Mouse (Mus musculus) CD4-positive, CD25-positive, alpha-beta regulatory T cell, adult 4 months (primary cell): ENCODE measurements around the gene Kcng3. TPM values are rescaled to one million over a fixed set of nuclear protein-coding genes. Genes with fewer than 3 reads are reported as not detected.

Source experiments
- ATAC-seq: one replicate; pipeline ENCODE4 v1.8.0; 2017
- polyA plus RNA-seq, 2 experiments: library from polyadenylated mRNA; unstranded; fragments of 100-300 nt; shearing (Covaris generic); gene quantifications; one replicate each; pipeline ENCODE4 v1.2.1; 2017

Kcng3 gene
- polyA plus RNA-seq, 2 experiments from 2014 or later = 0.16 TPM; not detected in 1

DNA sequence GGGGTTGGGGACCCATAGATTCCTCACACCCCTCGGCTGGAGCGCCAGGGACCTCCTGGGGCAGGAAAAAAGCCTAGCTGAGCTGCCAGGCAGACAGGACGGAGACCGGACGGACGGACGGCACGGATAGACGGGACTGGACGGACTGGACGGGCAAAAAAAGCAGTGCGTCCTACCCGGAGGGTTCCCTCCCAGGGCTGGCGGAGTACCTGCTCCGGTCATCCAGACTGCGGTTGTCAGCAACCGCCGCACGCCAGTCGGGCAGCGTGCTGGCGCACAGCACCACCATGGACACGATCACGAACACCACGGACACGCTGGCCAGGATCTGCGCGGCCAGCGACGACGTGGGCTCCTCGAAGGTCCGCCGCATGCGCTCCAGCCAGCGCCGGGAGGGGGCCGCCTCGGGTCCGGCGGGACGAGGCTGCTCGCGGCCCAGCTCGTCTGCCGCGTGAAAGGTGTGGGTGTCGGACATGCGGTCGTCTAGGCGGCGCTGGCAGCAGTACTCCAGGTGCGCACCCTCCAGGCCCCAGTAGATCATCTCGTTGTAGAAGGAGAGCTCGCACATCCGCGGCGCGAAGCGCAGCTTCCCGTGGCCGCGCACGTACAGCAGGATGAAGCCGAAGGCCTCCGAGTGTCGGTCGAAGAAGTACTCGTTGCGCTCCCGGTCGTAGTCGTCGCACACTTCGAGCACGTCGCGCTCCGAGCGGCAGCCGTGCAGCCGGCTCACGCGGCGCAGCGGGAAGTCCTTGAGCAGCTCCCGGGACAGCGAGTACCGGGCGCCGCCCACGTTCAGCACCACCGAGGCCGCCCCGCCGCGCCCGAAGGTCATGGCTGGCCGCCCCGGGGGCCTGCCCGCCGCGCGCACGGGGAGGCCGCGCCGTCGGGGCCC, 662 bp downstream of the Kcng3 start:
- peak; percentile 44 for ATAC-seq

- no peak for ATAC-seq
These were observed 17.8 kb downstream of the Kcng3 start for GRCm38 (mm10) chr17:83613907-83614306.

DNA sequence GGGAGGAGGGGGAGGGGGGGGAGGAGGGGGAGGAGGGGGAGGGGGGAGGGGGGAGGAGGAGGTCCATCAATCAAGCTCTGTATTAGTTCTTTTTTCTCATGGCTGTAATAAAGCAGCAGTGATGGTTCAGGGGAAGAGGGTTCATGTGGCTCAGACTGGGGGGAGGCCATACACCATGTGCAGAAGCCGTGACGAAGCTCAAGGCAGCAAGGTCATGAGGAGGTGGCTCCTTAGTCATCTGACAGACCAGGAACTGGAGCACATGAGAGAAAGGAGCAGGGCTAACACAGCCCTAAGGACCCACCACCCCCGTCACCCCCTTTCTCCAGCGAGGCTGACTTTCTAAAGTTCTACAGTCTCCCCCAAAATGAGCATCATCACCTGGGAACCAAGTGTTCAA, 22.2 kb downstream of the Kcng3 start:
- no peak for ATAC-seq

DNA sequence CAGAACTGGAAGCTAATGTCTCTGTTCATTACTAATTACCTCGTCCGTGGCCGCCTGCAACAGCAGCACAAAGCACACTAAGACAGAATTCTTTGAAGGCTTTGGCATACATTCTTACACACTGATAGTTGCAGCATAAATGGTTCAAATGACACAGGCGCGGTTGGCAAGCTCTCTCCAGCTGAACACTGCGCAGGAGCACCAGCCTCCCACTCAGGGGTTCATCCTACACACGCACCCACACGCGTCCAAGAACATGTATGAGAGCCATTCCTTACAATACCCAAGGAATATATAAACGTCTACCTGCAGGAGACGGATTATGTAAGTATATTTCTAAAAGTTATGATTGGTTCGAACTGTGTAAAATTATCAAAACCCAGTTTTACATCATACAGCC, 30.7 kb downstream of the Kcng3 start:
- no peak for ATAC-seq

DNA sequence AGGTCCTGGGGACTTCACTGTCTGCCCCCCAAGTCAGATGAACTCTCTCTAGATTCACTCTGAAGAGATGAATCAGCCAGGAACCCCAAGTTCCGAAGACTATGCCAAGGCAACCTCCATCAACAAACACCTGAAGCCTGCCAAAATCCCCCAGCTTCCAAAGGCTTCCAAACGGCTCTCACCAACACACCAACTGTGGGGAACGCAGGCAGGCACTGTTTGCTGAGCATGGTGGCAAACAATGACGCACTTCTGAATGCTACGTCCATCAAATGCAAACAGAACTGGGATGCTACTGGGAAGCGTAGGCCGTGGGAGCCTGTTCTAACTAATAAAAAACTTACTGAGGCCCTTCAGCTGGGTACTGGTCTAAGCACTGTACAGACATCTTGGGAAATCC, 35.7 kb downstream of the Kcng3 start:
- no peak for ATAC-seq

- no peak for ATAC-seq
These were observed 37.2 kb downstream of the Kcng3 start for GRCm38 (mm10) chr17:83594526-83594925.

DNA sequence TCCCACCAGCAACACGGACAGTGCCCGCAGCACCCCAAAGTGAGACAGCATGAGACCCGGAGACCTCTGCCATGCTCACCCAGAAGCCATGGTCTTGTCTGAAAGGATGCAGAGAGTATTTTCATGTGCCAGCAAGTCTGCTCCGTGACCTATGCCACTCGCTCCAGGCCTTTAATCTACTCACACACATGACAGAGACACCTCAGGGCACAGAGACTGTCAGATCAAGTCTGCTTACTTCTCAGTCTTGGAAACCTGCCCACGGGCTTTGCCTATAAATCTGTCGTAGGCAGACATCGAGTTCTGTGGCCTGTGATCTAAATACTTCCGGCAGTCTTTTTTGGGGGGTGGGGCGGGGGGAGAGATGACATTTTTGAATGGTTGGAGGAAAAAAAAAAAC, 38.3 kb downstream of the Kcng3 start:
- ATAC-seq = no peak

DNA sequence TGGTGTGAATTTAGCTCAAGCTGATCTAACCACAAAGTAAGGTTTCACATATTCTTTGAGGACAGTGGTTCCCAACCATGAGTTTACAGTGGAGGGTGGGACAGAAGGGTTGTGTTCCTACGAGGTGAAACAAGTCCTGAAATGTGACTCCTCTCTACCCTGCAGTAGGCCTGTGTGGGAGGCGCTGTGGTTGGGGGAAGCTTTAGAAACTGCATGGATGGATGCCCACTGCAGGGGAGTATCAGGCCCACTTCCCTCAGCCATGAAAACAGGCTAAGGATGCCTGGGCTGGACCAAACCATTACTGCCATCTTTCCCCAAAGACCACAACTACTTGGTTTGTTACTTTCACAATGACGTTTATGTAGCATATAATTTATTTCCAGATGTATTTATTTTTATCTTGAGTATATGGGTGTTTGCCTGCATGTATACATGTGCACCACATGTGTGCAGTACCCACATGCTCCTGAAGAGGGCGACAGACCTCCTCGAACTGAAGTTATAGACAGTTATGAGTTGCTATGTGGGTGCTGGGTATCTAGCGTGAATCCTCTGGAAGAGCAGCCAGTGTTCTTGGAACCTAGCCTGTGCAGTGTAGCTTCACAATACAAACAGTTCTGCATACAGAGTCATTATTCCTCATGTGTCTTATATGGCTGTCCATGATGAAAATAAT, 42.9 kb downstream of the Kcng3 start:
- no peak for ATAC-seq

GRCm38 (mm10) chr17:83587731-83588130, 44.0 kb downstream of the Kcng3 start:
- no peak for ATAC-seq

DNA sequence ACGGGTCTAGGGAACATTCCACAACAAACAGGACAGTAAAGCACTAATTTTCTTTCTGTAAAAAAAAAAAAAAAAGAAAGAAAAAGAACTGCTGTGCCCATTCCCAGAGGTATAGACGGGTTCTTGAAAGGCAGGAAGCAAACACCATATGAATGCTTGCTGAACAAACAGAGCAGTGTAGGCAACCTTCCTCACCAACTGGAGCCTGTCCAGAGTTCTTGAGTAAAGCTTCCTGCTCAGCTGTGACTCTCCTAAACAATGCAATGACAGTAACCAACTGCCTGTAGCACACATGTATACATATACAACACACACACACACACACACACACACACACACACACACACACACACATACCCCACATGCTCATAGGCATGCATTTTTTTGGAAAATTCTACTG, 49.1 kb downstream of the Kcng3 start:
- no peak for ATAC-seq

DNA sequence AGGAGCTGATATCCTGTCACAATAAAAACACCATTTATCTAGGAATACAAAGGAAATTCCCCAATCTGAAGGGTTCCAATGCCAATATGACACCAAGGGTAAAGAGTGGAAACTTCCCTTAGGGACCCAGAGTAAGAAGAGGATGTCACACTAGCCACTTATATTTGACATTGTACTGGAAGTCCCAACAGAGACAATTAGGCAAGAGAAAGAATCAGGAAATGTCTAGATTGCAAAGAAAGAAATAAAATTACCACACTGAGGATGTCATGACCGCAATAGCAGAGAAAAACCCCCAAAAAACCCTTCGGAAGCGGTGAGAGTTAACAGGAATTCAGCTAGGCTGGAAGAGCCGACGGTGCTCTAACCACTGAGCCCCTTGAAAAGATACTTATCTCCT, 51.0 kb downstream of the Kcng3 start:
- ATAC-seq = no peak

DNA sequence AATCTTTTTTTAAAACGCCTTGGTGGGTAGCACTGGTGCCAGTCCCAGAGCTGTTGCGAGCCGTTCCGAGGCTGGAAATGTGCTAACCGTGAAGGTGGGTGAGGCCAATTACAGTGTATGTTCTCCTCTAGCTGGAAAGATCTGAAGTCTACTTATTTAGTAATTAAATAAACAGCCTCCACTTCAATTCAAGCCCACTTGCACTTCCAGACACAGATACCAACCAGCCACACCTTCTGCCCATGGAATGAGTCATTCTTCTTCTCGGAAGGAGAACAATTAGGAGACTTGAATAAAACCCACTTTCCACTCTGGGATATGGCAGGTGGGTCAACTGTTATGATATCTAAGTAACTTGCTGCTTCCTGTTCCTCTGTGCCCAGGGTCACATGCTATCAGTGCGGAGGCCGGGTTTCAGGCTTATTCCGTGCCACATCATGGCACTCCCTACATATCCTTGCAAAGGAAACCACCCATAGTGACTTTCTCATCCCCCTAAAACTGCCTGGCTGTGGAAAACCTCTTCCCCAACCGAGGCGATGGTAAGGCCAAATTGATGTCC, 54.8 kb downstream of the Kcng3 start:
- ATAC-seq = no peak

DNA sequence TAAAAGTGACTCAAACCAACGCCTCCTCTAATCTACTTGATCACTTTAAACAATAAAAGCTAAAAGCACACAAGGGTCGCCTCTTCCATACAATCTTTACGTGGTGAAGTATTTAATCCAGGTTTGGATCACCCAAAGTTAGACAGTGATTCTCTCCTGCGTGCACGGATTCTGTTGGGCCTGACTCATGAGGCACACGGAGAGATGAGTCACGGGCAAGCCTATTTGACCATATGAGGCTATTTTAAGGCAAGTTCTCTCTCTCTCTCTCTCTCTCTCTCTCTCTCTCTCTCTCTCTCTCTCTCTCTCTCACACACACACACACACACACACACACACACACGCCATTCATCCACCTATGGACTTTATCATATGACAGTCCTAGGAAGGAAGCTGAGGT, 57.1 kb downstream of the Kcng3 start:
- ATAC-seq = no peak

DNA sequence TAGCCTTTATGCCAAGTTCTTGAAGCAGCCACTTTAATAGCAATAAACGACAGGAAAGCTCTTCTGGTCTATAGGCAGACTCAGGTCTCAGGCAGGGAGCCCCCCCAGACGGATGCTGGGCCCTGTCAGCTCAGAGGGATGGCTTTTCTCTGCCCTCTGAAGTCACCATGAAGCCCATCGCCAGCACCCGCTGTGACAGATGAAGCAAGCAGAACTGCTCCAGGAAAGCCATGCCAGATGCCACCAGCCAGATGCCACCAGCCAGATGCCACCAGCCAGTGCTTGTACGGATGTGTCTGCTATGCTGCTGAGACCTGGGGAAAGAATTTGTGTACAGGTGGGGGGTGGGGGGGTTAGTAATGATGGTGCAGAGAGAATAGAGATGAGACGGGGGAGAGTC, 58.6 kb downstream of the Kcng3 start:
- no peak for ATAC-seq

GRCm38 (mm10) chr17:83572366-83572765, 59.3 kb downstream of the Kcng3 start:
- no peak for ATAC-seq

DNA sequence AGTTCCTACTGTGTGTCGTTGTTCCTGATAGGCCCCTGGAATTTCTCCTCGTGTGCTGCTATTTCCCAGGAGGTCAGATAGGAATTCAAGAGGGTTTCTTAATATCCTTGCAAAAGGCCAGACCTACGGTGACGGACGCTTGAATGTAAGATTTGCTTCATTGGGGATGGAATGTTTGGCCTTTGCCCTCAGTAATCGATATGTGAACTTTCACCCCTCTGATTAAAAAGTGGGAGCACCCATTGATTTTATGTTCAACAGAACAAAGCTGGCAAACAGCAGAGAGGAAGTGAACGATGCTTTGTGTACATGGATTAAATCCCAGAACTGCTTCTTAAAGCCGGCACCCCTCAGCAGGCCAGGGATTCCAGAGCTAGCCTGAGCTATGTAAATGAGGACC, 64.3 kb downstream of the Kcng3 start:
- ATAC-seq = no peak

- no peak for ATAC-seq
These were observed 66.2 kb downstream of the Kcng3 start for GRCm38 (mm10) chr17:83565506-83565905.

- ATAC-seq = no peak
These were observed 67.4 kb downstream of the Kcng3 start for GRCm38 (mm10) chr17:83564119-83564820.

GRCm38 (mm10) chr17:83563703-83564111, 68.0 kb downstream of the Kcng3 start:
- peak; percentile 71 for ATAC-seq

DNA sequence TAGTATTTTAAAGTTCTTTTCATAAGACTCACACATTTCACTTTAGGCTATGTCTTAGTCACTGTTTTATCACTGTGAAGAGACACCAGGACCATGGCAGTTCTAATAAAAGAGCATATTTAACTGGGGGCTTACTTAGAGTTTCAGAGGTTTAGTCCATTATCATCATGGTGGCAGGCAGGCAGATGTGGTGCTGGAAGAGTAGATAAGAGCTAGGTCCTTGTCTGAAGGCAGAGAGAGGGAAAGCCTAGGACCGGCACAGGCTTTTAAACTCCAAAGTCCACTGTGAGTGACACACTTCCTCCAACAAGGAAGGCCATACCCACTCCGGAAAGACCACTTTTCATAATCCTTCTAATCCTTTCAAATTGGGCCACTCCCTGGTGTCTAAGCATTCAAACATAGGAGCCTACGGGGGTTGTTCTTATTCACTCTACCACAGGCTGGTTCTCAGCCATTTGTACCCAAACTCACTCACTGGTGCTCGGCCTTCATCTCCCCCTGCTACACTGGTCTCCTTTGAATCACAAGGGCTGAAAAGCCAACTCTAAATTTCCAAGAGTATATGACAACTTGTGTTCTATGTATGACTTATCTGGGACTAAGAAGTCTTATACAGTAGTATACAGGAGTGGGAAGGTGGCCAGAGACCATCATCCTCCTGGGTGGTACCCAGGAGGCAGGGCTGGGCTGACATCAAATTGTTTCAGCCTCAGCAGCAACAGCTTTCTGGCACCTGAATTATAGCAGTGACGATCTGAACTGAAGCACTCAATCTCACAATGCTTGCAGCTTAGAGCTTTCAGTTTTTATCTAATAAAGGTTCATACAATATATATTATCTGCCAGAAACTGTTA, 69.3 kb downstream of the Kcng3 start:
- ATAC-seq = no peak

GRCm38 (mm10) chr17:83559081-83559480, 72.6 kb downstream of the Kcng3 start:
- no peak for ATAC-seq

DNA sequence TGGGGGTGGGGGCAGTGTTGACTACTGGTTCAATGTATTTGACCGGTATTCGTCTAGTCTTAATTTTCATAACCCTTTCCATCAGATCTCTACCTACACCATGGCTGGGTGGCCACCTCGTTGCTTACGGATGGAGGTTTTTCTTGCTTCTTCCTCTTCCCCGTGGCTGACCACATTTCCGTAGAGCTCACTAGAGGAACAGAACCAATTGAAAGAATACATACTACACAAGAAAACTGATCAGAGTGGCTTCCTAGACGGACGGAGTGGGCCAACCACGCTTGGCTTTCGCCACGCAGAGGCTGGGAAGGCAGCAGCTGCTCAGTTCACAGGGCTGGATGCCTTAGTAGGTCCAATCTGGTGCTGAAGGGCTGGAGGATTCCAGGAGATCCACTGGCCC, 75.9 kb downstream of the Kcng3 start:
- no peak for ATAC-seq
